Mouse (Mus musculus): ENCODE results near the gene Sipa1l3. TPM values are rescaled to one million over a fixed set of nuclear protein-coding genes. Genes with fewer than 3 reads are reported as not detected.

The Sipa1l3 gene
- total RNA-seq (2021): 100 to 1,000 TPM; 211 to 245 TPM

GRCm38 (mm10) chr7:29518421-29519210 is at the start of gene Sipa1l3:
Sipa1l3 (minus strand) TSS chr7:29518641.
- peak; percentile 88 to 89 for DNase-seq (ENCODE audit: extremely low spot score in 1 of 2, low spot score in 1 of 2)

GRCm38 (mm10) chr7:29563006-29563405 is 44.6 kb upstream of the Sipa1l3 start:
- no peak for DNase-seq (ENCODE audit: extremely low spot score in 1 of 2, low spot score in 1 of 2)

GRCm38 (mm10) chr7:29561046-29561445 is 42.6 kb upstream of the Sipa1l3 start:
- no peak for DNase-seq (ENCODE audit: extremely low spot score in 1 of 2, low spot score in 1 of 2)

- peak in 1 of 2 experiments; percentile 6 for DNase-seq (ENCODE audit: extremely low spot score in 1 of 2, low spot score in 1 of 2)
Observed at GRCm38 (mm10) chr7:29559290-29559689, 40.8 kb upstream of the Sipa1l3 start.

GRCm38 (mm10) chr7:29558744-29559143 is 40.3 kb upstream of the Sipa1l3 start:
- no peak for DNase-seq (ENCODE audit: extremely low spot score in 1 of 2, low spot score in 1 of 2)

- no peak for DNase-seq (ENCODE audit: extremely low spot score in 1 of 2, low spot score in 1 of 2)
Observed at GRCm38 (mm10) chr7:29556283-29556682, 37.8 kb upstream of the Sipa1l3 start.

GRCm38 (mm10) chr7:29555521-29555920 is 37.1 kb upstream of the Sipa1l3 start:
- no peak for DNase-seq (ENCODE audit: extremely low spot score in 1 of 2, low spot score in 1 of 2)

GRCm38 (mm10) chr7:29555051-29555450 is 36.6 kb upstream of the Sipa1l3 start:
- DNase-seq (ENCODE audit: extremely low spot score in 1 of 2, low spot score in 1 of 2): no peak

- no peak for DNase-seq (ENCODE audit: extremely low spot score in 1 of 2, low spot score in 1 of 2)
Observed at GRCm38 (mm10) chr7:29550691-29551090, 32.2 kb upstream of the Sipa1l3 start.

- no peak for DNase-seq (ENCODE audit: extremely low spot score in 1 of 2, low spot score in 1 of 2)
Observed at GRCm38 (mm10) chr7:29541608-29542007, 23.2 kb upstream of the Sipa1l3 start.

GRCm38 (mm10) chr7:29541186-29541585 is 22.7 kb upstream of the Sipa1l3 start:
- DNase-seq (ENCODE audit: extremely low spot score in 1 of 2, low spot score in 1 of 2): no peak

GRCm38 (mm10) chr7:29540631-29541030 is 22.2 kb upstream of the Sipa1l3 start:
- no peak for DNase-seq (ENCODE audit: extremely low spot score in 1 of 2, low spot score in 1 of 2)

GRCm38 (mm10) chr7:29523700-29524099 is 5.3 kb upstream of the Sipa1l3 start:
- peak; percentile 65 to 86 for DNase-seq (ENCODE audit: extremely low spot score in 1 of 2, low spot score in 1 of 2)

- DNase-seq (ENCODE audit: extremely low spot score in 1 of 2, low spot score in 1 of 2): peak; percentile 79 to 93
Observed at GRCm38 (mm10) chr7:29521841-29522575, 3.6 kb upstream of the Sipa1l3 start.

GRCm38 (mm10) chr7:29521365-29521764 is 2.9 kb upstream of the Sipa1l3 start:
- no peak for DNase-seq (ENCODE audit: extremely low spot score in 1 of 2, low spot score in 1 of 2)

GRCm38 (mm10) chr7:29520794-29521193 is 2.4 kb upstream of the Sipa1l3 start:
- DNase-seq (ENCODE audit: extremely low spot score in 1 of 2, low spot score in 1 of 2): no peak

- DNase-seq (ENCODE audit: extremely low spot score in 1 of 2, low spot score in 1 of 2): no peak
Observed at GRCm38 (mm10) chr7:29519211-29519550, 740 bp upstream of the Sipa1l3 start.

- peak in 1 of 2 experiments; percentile 25 for DNase-seq (ENCODE audit: extremely low spot score in 1 of 2, low spot score in 1 of 2)
Observed at GRCm38 (mm10) chr7:29518054-29518420, 404 bp downstream of the Sipa1l3 start.

- DNase-seq (ENCODE audit: extremely low spot score in 1 of 2, low spot score in 1 of 2): no peak
Observed at GRCm38 (mm10) chr7:29517178-29517577, 1.3 kb downstream of the Sipa1l3 start.

- no peak for DNase-seq (ENCODE audit: extremely low spot score in 1 of 2, low spot score in 1 of 2)
Observed at GRCm38 (mm10) chr7:29515652-29516051, 2.8 kb downstream of the Sipa1l3 start.

GRCm38 (mm10) chr7:29512729-29513128 is 5.7 kb downstream of the Sipa1l3 start:
- no peak for DNase-seq (ENCODE audit: extremely low spot score in 1 of 2, low spot score in 1 of 2)

Measured in layer of hippocampus, postnatal 25 days (tissue).